In the genomic region with DNA sequence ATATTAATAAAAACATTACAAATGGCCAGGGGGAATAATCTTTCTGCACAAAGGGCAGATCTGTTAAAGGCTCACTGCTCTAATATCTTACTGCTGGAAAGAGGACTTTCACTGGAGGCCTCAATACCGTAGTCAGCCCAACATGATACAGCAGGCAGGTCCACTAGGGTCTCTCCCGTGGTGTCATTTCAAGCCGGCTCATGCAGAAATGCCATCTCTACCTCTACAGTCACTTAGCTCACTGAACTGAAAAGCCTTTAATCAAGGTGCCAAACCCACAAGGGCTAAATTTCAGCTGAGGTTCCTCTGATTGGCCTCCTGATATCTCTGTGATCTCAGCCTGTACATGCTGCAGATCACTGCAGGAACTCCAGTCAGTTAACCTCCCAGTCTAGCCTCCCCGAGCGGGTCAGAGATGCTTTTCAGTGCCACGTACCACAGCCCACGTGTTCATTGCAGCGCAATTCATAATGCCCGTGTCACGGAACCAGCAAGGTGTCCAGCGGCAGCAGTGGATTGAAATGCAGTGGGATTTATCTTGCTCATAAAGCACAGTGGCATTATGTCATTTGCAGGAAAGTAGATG, we compare ENCODE assay signal across 24 mouse cellular contexts.
DNase-seq lines count a peak whose midpoint lies in the region; ATAC-seq and TF ChIP-seq lines count a peak whose summit lies in the region.
"Had no signal": no experiment of that assay in that cellular context is flagged by ENCODE, and none has a peak within 500 bp of the region (broad histone marks: within the 10 kb centered on the region; RNA-seq: fewer than 3 reads in every experiment).

No protein-coding gene starts in this region.

- no peaks in the 10 kb centered on the region for H3K36me3 ChIP-seq in embryonic facial prominence, embryonic 14.5 days (ENCODE audit: control insufficient read depth, insufficient read depth, low read length)
- H3K36me3 ChIP-seq in embryonic facial prominence, embryonic 10.5 days (replicated peaks): no peaks in the 10 kb centered on the region
- no peaks in the 10 kb centered on the region for H3K36me3 ChIP-seq in kidney, embryonic 14.5 days (ENCODE audit: control insufficient read depth, insufficient read depth, low read length)
- no peaks in the 10 kb centered on the region for H3K36me3 ChIP-seq in kidney, adult 2 months (ENCODE audit: control insufficient read depth, insufficient read depth, low read length)
- H3K36me3 ChIP-seq in kidney, embryonic 16.5 days (ENCODE audit: insufficient read depth, low read length): no peaks in the 10 kb centered on the region
- H3K36me3 ChIP-seq: embryonic facial prominence, embryonic 13.5 days; forebrain, embryonic 15.5 days; G1E had no signal

- DNase-seq in embryonic facial prominence, embryonic 14.5 days (ENCODE audit: low spot score): peak; percentile 3
- DNase-seq in embryonic facial prominence, embryonic 10.5 days (ENCODE audit: low spot score): no peak
- DNase-seq in kidney, adult 2 months: no peak
- DNase-seq in kidney, adult 18-20 months: no peak
- DNase-seq: adrenal gland, adult 8-10 months; adrenal gland, postnatal 14 days; adrenal gland, postnatal 36 days; B cell, adult 2 months; cerebellum, adult 11-12 months; cerebellum, adult 2 months; cerebellum, adult 9-10 months; cerebellum, postnatal 10 days; cerebellum, postnatal 25 days; forebrain, postnatal 0 days had no signal

- H3K4me1 ChIP-seq in embryonic facial prominence, embryonic 14.5 days (ENCODE audit: control insufficient read depth, insufficient read depth, low read length): no peaks in the 10 kb centered on the region
- H3K4me1 ChIP-seq in embryonic facial prominence, embryonic 10.5 days: no peaks in the 10 kb centered on the region; the same call in 1 of the 2 replicates
- H3K4me1 ChIP-seq in kidney, embryonic 14.5 days (ENCODE audit: control insufficient read depth, insufficient read depth, low read length): no peaks in the 10 kb centered on the region
- H3K4me1 ChIP-seq in kidney, adult 2 months (ENCODE audit: control insufficient read depth, insufficient read depth, low read length): no peaks in the 10 kb centered on the region
- H3K4me1 ChIP-seq in kidney, embryonic 16.5 days (ENCODE audit: insufficient read depth, low read length): 0 out of 2 replicates have a peak, but pooled peaks cover 4% of the 10 kb centered on the region
- H3K4me1 ChIP-seq: embryonic facial prominence, embryonic 13.5 days; forebrain, embryonic 13.5 days; forebrain, embryonic 15.5 days had no signal

- WGBS in embryonic facial prominence, embryonic 14.5 days: 76% methylated on average over 11 of the region's 11 CpGs
- whole genome bisulfite sequencing in embryonic facial prominence, embryonic 10.5 days: 90% methylated on average over 11 of the region's 11 CpGs
- 39% methylated on average over 11 of the region's 11 CpGs for whole genome bisulfite sequencing in kidney, embryonic 14.5 days
- 47% methylated on average over 11 of the region's 11 CpGs for WGBS in kidney, adult 2 months
- 46% methylated on average over 11 of the region's 11 CpGs for WGBS in kidney, embryonic 16.5 days

- H3K9ac ChIP-seq in embryonic facial prominence, embryonic 14.5 days (ENCODE audit: low read depth, low read length): no peak overlapping the region
- H3K9ac ChIP-seq in kidney, embryonic 14.5 days (ENCODE audit: low read depth, low read length): no peak overlapping the region
- H3K9ac ChIP-seq in kidney, embryonic 16.5 days (replicated peaks; ENCODE audit: low read length): no peak overlapping the region
- H3K9ac ChIP-seq: embryonic facial prominence, embryonic 13.5 days; forebrain, embryonic 13.5 days; forebrain, embryonic 15.5 days; forebrain, postnatal 0 days had no signal

- H3K4me2 ChIP-seq in embryonic facial prominence, embryonic 14.5 days (ENCODE audit: low read depth, low read length): no peak overlapping the region
- no peak overlapping the region for H3K4me2 ChIP-seq in kidney, embryonic 14.5 days (replicated peaks; ENCODE audit: low read depth, low read length)
- 0 out of 2 replicates have a peak overlapping the region, but pooled peaks have one; percentile 21 for H3K4me2 ChIP-seq in kidney, embryonic 16.5 days (replicated peaks; ENCODE audit: low read depth, low read length)
- H3K4me2 ChIP-seq: embryonic facial prominence, embryonic 13.5 days; forebrain, embryonic 13.5 days; forebrain, embryonic 15.5 days had no signal

- no peak overlapping the region for H3K4me3 ChIP-seq in embryonic facial prominence, embryonic 14.5 days (ENCODE audit: low read depth, low read length)
- no peak overlapping the region for H3K4me3 ChIP-seq in embryonic facial prominence, embryonic 10.5 days
- no peak overlapping the region for H3K4me3 ChIP-seq in kidney, embryonic 14.5 days (ENCODE audit: low read length)
- no peak overlapping the region for H3K4me3 ChIP-seq in kidney, adult 2 months (ENCODE audit: insufficient read depth, low read depth, low read length)
- H3K4me3 ChIP-seq in kidney, embryonic 16.5 days (ENCODE audit: low read length): no peak overlapping the region
- H3K4me3 ChIP-seq: embryonic facial prominence, embryonic 13.5 days; forebrain, embryonic 13.5 days; forebrain, embryonic 15.5 days had no signal

- TF ChIP-seq CTCF in kidney, adult 2 months (conservative IDR thresholded peaks at IDR 0.05; ENCODE audit: insufficient read depth, insufficient read length, low read depth, low read length): no peak

- no peak for TF ChIP-seq POLR2A in kidney, adult 2 months (IDR thresholded peaks at IDR 0.05; ENCODE audit: low read depth, low read length)

- ATAC-seq in embryonic facial prominence, embryonic 14.5 days (ENCODE audit: low read depth): no peak
- ATAC-seq in kidney, embryonic 14.5 days (ENCODE audit: low FRiP score, low TSS enrichment): peak; percentile 69
- ATAC-seq in kidney, embryonic 16.5 days (ENCODE audit: low FRiP score, low TSS enrichment): peak; percentile 82
- ATAC-seq: activated CD4-positive, CD25-positive, alpha-beta regulatory T cell, adult 4 months; CD4-positive, CD25-positive, alpha-beta regulatory T cell, adult 4 months; forebrain, embryonic 13.5 days; forebrain, embryonic 15.5 days; forebrain, postnatal 0 days; Patski had no signal

- no peak overlapping the region for H3K27ac ChIP-seq in embryonic facial prominence, embryonic 14.5 days (replicated peaks; ENCODE audit: low read depth, low read length)
- H3K27ac ChIP-seq in embryonic facial prominence, embryonic 10.5 days (replicated peaks): no peak overlapping the region
- H3K27ac ChIP-seq in kidney, embryonic 14.5 days (ENCODE audit: low read depth, low read length): no peak overlapping the region
- H3K27ac ChIP-seq in kidney, adult 2 months (ENCODE audit: insufficient read depth, low read depth, low read length): no peak overlapping the region
- H3K27ac ChIP-seq in kidney, embryonic 16.5 days (ENCODE audit: low read length): no peak overlapping the region
- H3K27ac ChIP-seq: embryonic facial prominence, embryonic 13.5 days; forebrain, embryonic 13.5 days; forebrain, embryonic 15.5 days had no signal

- no peaks in the 10 kb centered on the region for H3K27me3 ChIP-seq in embryonic facial prominence, embryonic 14.5 days (replicated peaks; ENCODE audit: control insufficient read depth, insufficient read depth, low read length)
- H3K27me3 ChIP-seq in embryonic facial prominence, embryonic 10.5 days (replicated peaks; ENCODE audit: low read depth, poor library complexity, severe bottlenecking): no peaks in the 10 kb centered on the region
- H3K27me3 ChIP-seq in kidney, embryonic 14.5 days (ENCODE audit: control insufficient read depth, insufficient read depth, low read length): no peaks in the 10 kb centered on the region
- no peaks in the 10 kb centered on the region for H3K27me3 ChIP-seq in kidney, adult 2 months (replicated peaks; ENCODE audit: control insufficient read depth, insufficient read depth, low read length)
- no peaks in the 10 kb centered on the region for H3K27me3 ChIP-seq in kidney, embryonic 16.5 days (ENCODE audit: insufficient read depth, low read length)
- H3K27me3 ChIP-seq: CH12.LX; embryonic facial prominence, embryonic 13.5 days; forebrain, embryonic 13.5 days; forebrain, embryonic 15.5 days had no signal

- H3K9me3 ChIP-seq in embryonic facial prominence, embryonic 14.5 days (ENCODE audit: control insufficient read depth, low read length): no peaks in the 10 kb centered on the region
- no peaks in the 10 kb centered on the region for H3K9me3 ChIP-seq in embryonic facial prominence, embryonic 10.5 days
- H3K9me3 ChIP-seq in kidney, embryonic 14.5 days (ENCODE audit: control insufficient read depth, low read length): no peaks in the 10 kb centered on the region
- H3K9me3 ChIP-seq in kidney, embryonic 16.5 days (ENCODE audit: low read length): no peaks in the 10 kb centered on the region
- H3K9me3 ChIP-seq: embryonic facial prominence, embryonic 13.5 days; forebrain, embryonic 13.5 days; forebrain, embryonic 15.5 days; G1E had no signal
